Mouse (Mus musculus) small intestine, adult 2 months (tissue): ENCODE results near the gene Cldn11.

Experiments used
- CTCF ChIP-seq: fragments of 200-500 bp; IDR thresholded peaks from 2 replicates; pipeline ENCODE4 v1.5.1; 2012; ENCODE audit warnings: low read depth, mild to moderate bottlenecking, control low read depth, inconsistent platforms, low read length, moderate library complexity, mixed read lengths; ENCODE audit not compliant: insufficient replicate concordance, insufficient read length; ENCODE audit errors: extremely low read depth
- POLR2A ChIP-seq: fragments of 200-500 bp; IDR thresholded peaks from 2 replicates; pipeline ENCODE4 v1.6.1; 2012; ENCODE audit warnings: low read depth, mild to moderate bottlenecking, control low read depth, inconsistent platforms, low read length, moderate library complexity

DNA sequence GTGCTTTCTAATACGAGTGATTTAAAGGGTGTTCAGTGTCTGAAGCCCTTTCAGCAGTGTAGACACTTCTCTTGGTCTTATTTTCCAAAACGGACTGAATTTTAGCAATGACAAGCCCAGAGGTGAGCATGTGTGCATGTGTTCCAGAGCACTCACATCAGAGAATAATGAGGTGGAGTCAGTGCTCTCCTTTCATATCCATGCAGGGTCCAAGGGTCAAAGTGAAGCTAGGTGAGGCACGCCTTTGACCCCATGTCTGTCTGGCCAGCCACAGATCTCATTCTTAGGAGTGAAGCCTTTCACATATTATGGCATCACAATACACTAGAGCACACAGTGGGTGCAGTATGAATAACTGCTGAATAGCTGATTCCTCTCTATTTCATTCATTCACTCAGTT is 55.4 kb downstream of the Cldn11 start:
- no peak for TF ChIP-seq CTCF
- no peak for TF ChIP-seq POLR2A
